Mouse (Mus musculus) lung, postnatal 4 days (tissue): ENCODE data around the gene Ppp1r9a.

ENCODE experiments used
- DNase-seq, 2 experiments: peaks; one replicate each; pipeline ENCODE4 v3.0.0; 2021

Ppp1r9a gene

DNA sequence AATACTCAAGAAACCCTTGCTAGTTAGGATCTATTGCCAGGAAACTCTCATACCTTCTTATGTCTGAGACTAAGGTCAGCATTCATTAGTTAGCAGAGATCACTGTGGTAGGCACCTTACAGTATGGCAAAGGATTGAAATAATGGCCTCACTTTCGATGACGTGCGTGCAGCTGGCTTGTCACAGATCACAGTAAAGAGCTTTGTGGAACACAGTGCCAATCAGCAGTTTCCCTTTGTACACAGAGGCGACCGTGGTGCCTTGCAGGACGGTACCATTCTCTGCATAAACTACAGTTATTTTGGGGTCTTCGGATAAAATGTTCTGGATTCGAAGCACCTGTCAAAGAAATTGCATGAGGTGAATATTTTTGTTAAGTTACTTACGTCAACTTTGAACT, 265.4 kb downstream of the Ppp1r9a start:
- no peak for DNase-seq

DNA sequence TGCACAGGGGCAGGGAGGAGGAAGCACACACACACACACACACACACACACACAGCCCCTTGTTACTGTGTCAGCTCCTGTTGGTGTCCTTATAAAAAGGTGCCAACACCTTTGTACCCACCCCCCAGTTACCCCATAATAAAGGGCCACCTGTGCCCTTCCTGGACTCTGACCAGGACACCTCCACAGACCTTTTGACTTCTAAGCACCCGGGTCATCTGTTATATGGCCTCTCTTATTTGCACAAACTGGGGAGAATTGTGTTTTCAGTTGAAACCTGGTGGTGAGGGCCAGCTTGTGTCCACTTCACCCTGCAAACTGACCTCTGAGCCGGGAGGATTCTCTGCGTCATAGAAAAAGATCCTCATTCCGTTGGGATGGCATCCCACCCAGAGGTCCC, 268.7 kb downstream of the Ppp1r9a start:
- no peak for DNase-seq

DNA sequence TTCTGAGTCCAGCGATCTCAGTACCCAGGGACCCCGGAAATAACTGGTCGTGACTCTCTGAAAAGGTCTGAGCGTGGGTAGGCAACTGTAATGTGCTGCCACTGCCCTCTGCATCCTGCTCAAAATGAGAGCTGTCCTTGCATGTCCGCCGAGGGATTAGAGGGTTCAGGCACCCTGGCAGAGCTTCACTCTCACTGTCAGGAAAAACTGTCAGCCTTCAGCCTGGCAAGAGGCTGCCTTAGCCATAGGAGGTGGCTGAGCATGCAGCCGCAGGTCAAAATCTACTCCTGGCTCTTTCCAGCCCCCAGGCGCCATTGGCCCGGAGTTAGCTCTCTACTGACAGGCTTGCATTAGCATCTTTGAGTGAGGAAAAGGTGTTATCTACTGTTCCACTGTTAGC, 269.9 kb downstream of the Ppp1r9a start:
- DNase-seq = no peak

DNA sequence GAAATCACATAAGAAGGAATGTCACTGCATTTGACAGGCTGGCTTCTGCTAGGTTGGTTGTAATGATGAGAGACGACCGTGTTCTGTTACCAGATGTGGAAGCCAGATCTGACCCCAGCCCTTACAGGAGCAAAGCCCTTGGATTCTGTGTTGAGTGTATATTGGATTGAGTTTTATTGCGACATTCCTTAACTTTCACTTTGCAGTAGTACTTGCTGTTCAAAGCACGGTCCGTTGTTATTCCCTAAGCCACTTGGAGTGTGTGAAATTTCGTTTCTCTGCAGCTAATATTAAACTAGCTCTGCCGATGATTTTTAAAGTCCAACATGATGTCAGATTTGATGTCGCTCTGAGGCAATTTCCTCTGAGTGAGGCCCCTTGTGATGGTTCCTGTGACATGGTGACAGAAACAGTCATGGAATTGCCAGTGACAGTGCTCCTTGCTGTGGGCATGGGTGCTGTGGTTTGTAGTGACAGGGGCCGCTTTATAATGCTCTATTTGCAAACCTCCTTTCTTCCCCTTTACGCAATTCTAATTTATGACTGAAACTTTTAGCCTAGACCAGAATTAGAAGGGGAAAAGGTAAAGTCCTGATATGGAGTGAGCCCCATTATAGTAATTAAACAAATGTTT, 271.6 kb downstream of the Ppp1r9a start:
- DNase-seq = no peak

DNA sequence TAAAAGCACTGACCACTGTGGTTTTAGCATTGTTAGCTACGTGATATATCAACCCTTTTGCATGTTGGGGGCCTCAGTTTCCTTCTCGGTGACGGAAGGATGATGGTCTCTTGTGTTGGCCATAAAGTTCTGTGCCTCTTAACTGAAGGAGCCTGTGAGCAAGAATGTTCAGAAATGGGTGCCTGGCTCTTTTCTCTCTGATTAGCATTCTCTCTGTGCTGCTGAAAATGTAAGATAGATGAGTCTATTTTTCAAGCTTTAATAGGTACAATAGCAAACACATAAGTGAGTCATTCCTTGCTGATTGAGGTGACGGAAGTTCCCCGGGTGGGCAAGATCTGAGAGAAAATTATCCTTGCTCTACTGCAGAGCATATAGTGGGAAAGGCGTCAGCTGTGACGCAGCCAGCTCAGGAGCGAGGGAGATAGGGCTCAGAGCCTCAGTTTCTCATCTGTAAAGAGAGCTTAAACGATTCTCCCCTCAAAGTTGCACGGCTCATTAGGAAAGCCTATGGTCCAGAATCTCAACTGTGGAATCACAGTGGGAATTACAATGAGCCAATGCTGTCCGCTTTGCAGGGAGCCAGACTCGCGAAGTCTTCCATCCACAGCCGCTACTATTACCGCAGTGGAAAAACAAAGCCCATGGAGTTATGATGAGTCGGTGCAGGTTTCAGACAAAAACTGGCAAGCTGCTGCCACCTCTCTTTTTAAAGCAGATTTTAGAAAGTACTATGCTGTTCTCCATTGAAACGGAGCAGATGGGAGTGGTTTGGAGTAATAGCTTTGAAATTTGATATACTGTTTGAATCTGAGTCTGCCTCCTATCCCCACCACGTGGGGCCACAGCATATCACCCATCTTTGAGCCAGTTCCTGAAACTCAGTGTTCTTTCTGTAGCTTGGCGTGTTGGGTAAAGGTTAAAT, 275.5 kb downstream of the Ppp1r9a start:
- no peak for DNase-seq

DNA sequence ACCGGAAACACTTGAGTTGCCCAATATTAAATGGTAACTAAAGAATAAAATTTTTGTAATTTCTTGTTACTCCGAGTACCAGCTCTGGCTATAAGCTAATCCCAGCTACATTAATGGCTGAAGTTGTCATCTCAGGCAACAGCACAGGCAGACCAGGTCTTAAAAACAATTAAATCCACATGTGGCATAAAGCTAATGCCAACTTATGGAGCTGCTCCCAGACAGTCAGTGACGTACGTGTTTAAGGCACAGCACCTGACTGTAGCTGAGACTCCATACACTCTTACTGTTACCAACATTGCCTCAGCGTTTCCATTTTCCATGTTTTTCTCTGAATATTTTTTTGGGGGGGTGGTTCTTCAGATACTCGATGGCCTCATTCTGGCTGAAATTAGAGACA, 276.5 kb downstream of the Ppp1r9a start:
- DNase-seq = no peak

DNA sequence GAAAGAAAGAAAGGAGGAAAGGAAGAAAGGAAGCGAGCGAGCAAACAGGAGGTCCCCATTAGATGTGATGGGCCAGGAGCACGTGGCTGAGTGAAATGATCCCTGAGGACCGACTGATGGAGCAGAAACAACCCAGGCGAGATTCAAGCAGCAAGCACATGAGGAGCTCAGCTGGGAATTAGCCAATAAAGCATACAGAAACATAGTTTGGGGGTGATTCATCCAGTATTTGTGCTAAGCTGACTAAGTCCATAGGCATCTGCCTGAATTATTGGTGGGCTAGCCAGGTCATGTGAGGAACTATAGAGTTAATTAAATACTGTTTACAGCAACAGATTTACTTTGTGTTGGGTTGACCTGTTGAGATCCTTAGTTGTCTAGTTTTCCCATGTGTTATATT, 277.9 kb downstream of the Ppp1r9a start:
- DNase-seq = no peak

DNA sequence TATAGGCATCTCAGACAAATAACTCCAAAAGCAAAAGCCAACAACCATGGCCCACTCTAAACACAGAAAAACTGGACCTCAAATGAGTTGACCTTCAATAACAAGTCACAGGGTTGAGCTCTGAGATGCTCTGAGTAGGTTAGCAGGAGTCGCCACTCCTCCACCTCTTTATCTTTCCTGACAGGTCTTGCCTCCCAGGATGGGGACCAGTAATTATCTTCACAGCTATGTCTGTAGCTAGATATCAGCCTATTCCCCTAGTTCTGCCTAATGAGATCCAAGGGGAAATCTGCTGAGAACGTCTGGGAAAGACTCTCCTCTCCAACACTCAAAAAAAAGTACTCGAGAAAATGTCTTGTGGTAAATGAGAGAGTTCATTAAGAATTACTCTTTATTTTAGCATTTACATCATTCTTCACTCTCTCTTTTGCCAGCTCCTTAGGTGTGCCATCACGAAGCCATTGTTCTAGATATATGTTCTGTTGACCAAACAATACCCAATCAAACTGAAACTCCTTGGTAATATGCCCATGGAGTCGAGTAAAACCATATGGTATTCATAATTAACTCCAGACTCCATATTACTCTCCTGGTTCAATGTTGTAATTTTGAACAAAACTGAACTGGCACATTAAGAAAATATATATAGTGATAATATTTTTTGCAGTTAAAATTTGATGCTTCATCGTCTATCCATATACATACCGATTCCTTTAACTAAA, 283.7 kb downstream of the Ppp1r9a start:
- DNase-seq = no peak

DNA sequence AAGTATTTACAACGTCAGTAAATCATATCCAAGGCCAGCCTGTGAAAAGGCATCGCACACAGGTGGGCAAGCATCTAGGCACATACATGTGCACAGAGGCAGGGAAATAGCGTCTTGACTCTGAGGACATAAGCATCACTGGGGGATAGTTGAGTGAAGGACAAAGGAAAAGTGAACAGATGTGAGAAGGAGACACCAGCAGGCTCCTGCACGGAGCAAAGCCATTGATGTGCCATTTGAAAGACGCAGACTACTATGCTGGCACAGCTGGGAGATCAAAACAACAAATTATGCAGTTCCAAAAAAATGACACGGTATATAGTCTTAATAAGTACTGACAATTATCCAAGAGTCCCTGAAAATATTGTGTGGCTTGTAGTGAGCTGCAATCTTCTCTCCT, 284.9 kb downstream of the Ppp1r9a start:
- no peak for DNase-seq

DNA sequence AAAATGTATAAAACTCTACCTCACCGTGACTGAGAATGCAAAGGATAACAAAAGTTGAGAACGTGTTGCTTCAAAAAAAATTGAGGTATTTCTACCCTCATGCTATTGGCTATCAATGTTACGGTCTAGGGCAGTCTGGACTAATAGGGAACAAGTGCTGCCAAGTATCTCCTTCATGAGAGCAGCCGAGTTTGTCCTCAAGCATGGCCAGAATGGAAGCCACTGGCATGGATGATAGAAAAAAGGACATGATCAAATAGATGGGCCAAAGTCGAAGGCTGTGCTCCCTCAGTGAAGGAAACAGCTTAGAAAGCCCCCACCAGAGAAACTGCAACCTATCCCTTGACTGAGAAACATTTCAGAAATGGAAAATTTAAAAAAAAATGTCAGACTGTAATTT, 285.3 kb downstream of the Ppp1r9a start:
- no peak for DNase-seq

DNA sequence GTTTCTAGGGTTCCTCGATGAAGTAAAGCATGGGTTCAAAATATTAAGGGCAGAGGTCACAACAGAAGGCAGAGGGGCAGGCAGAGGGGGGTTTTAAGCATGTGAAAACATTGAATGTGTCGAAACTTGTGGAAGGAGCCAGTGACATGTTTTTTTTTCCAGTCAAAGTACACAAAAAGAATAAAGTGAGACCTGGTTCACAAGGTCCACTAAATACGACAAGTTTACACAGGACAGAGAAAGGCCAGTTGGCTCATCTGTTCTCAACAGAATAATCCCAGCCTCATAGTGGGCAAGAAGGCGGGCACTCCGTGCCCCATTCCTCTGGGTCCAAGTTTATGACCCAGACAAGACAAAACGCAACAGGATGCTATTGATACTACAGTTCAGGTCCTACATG, 286.2 kb downstream of the Ppp1r9a start:
- DNase-seq = no peak

DNA sequence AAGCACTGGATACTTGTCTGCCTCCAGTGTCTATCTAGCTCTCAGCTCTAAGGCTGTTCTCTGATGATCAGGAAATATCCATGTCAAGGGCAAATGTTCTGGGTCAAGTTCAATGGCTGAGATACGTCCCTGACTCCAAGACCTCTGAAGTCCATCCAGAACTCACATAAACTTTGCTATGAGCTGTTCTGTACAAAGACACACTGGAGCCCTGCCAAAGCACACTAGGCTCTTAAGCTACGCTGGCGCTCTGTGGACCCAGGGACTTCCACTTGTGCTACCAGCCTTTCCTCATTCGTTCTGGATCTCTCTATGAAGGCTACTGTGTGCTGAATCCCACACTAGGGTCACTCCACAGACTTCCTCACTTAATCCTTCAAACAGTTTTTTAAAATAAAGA, 286.8 kb downstream of the Ppp1r9a start:
- DNase-seq = peak; percentile 66 to 70

DNA sequence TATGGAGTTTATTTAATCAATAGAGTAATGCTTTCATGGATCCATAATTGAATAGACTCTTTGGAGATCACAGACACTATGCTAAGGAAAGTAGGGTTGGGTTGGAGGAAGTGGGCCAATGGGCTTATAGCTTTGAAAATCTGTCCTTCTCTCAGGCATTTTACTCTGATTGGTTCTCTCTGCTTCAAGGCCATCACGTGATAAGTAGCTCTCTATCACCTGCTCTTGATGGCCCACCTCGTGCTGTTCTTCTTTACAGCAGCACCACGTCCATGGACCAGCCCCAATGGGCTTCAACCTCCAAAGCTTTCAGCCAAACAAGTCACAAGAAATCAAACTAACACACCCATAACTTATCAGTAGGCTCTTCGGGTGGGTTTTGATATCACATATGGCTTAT, 288.0 kb downstream of the Ppp1r9a start:
- no peak for DNase-seq

DNA sequence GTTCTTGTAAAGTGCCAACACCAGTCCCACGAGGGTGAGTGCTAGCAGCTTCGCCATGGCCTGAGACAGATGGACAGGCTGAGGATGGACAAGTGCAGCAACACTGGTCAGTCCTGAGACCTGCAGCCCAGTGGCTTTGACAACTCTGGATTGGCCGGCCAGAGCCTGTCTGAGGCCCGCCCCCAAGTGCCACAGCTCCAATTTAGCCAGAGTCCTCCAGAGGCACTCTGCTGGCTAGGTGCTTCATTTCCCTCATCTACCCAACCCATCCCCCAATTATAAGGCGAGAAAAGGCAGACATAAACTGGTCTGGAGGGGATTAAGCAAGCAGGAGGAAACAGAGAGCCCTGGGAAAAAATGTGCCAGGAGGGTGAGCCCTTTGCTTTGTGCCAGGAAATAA, 291.0 kb downstream of the Ppp1r9a start, which contains the start of gene Pon1:
Gene Pon1, minus strand, starts transcription at position 254 of the 400 bp plus-strand sequence.
- peak; percentile 22 to 45 for DNase-seq

DNA sequence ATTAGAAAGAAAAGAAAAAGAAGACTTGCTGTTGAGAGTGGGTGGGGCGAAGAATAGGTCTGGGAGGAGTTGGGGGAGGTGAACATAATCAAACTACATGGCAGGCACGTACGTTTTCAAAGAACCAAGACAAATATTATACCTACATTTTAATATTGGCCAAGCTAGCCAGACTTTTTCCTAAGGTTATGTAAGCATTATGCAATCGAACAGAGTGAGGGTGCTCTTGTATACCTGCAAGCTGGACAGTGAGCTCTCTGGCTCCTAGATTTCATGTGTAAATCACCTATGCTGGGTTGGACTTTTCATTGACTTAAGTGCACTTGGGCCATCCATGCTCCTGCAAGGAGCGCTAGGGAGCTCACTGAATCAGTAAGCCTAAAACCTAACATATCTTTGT, 295.9 kb downstream of the Ppp1r9a start:
- DNase-seq = no peak

DNA sequence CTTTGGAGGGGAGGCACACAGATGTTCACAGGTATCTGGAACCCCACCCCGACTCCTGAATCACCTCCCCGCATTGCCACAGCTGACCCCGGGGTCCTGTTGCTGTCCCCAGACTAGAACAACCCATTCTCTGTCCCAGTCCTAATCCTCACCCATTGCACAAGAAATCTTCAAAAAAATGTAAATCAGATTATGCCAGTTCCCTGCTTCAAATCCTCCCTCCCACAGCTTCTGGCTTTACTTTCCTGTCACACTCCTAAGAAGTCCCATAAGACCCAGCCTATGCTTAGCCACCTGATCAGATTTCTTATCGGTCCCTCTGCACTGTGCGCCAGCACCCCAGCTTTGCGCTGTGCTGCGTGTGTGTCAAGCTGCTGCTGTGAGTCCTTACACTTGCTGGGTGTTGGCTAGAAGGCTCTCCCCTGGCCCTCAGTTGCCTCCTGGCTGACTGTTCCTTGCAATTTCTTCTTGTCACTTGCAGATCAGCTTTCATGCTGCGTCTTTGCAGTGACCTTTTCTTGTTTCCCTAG, 296.7 kb downstream of the Ppp1r9a start:
- DNase-seq = no peak

DNA sequence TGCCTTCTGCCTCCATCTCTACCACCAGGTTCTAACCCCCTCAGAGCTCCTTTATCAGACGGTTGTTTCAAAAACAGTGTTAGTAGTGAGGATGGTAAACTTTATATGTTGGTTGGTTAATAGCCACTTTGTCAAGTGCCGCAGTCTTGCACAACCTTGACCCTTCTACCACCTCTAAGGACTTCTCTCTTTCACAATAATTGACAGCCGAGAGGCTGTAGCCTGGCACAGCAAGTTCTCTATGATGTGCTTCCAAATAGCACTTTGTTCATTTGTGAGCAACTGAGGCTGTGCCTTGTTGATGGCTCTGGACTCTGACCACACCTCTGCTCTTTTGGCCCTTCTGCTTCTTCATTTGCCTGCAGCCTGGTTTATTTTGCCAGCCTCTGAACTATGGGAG, 297.2 kb downstream of the Ppp1r9a start:
- DNase-seq = peak; percentile 50 to 57

DNA sequence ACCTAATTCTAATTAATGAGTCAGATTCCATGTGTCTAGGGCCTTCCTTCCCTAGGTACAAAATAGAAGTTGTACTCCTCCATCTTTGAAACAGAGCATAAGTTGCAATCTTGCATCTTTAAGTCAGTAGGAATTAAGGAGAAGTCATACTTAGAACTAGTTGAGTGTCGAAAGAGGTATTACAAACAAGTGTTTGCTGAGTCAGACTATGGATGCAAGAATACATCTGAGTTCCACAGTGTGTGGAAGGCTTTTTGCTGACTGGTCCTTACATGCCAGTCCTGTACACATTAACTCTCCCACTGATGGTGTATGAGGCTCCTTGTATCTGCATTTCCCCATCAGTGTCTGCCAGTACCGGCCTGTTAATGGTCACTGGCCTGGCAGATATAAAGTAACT, 305.1 kb downstream of the Ppp1r9a start:
- no peak for DNase-seq
